Mouse (Mus musculus): ENCODE measurements around the gene Smim1.

Smim1 gene

GRCm38 (mm10) chr4:154019571-154019970, 6.5 kb downstream of the Smim1 start:
- DNase-seq = peak in 1 of 2 experiments; percentile 59

- peak in 1 of 2 experiments; percentile 43 for DNase-seq
Observed at GRCm38 (mm10) chr4:154015476-154015875, 10.6 kb downstream of the Smim1 start.

DNA sequence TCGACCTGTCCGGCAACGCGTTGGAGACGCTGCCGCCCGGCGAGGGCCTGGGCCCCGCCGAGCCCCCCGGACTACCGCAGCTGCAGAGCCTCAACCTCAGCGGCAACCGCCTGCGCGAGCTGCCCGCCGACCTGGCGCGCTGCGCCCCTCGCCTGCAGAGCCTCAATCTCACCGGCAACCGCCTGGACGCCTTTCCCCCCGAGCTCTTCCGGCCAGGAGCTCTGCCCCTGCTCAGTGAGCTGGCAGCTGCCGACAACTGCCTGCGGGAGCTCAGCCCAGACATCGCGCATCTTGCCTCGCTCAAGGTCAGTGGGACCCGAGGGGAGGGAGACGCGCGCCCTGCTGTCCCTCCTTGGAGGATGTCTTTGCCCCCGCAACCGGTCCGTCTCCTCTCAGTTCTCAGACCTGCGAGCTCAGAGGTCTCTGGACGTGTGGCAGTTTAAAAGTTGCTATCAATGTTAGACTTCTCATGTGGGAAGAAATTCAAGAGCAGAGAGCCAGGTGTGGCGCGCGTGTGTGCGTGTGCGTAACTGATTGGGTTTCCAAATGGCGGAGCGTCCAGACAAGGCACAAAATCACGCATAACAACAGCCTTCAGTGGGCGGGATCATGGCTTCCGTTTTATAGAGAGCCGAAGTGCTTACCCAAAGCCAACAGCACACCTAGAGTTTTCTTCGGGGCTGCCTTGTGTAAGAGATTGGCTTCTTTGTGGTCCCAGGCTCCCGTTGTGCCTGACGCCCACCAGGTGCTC, 13.7 kb downstream of the Smim1 start:
- no peak for DNase-seq

DNA sequence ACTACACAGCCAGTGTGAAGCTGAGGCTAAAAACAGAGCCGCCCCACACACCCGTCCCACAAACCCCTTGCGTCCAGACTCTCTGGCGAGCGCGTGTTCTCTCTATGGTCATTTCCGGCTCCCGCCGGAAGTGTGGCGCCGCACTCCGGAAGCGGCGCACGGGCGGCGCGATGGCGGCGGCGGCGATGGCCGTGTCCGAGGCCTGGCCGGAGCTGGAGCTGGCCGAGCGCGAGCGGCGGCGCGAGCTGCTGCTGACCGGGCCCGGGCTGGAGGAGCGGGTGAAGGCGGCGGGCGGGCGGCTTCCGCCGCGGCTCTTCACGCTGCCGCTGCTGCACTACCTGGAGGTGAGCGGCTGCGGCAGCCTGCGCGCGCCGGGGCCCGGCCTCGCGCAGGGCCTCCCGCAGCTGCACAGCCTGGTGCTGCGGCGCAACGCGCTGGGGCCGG, 14.4 kb downstream of the Smim1 start, which contains the start of gene Lrrc47:
Gene Lrrc47 (plus strand): TSS at position 86 of the 444 bp plus-strand sequence.
- peak; percentile 88 to 92 for DNase-seq

DNA sequence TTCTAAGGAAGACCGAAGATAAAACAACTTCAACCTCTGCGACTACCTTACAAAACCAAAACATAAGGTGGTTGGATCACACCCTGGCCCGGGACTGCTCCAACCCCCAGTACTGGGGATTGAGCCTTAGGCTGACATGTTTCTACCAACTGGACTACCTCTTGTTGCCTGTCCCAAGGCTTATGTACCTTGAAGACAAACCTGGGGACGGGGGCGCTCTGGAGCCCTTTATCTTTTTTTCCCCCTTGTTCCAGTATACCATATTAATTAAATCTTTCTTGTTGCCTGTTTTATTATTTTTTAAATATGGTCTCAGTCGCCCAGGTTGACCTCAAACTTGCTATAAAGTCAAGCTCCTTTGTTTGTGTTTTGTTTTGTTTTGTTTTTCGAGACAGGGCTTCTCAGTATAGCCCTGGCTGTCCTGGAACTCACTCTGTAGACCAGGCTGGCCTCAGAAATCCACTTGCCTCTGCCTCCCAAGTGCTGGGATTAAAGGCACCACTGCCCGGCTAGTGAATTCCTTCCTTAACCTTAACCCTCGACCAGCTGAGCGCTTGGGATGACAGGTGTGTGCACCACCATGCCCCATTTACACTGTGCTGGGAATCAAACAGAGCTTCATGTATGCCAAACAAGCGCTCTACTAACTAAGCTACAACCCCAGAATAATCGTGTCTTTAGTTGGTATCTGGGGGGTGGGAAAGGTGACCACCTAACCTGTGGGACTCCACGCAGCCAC, 15.0 kb downstream of the Smim1 start:
- DNase-seq = no peak

- no peak for DNase-seq
Observed at GRCm38 (mm10) chr4:154007759-154008158, 18.3 kb downstream of the Smim1 start.

DNA sequence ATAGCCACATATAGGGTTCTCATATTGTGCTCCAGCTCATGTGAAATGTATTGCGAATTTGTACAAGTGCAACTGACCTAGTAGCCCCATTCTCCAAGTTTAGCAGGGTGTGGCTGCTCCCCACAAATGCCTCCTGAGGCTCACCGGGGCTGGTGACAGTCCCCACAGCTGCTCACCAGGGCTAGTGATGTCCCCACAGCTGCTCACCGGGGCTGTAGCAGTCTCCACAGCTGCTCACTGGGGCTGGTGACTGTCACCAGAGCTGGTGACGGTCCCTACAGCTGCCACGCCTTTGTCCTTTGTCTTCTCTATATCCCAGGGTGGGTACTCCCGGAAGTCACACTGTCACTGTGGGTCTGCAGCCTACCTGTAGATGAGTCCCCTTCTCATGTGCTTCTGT, 19.8 kb downstream of the Smim1 start:
- DNase-seq = no peak

DNA sequence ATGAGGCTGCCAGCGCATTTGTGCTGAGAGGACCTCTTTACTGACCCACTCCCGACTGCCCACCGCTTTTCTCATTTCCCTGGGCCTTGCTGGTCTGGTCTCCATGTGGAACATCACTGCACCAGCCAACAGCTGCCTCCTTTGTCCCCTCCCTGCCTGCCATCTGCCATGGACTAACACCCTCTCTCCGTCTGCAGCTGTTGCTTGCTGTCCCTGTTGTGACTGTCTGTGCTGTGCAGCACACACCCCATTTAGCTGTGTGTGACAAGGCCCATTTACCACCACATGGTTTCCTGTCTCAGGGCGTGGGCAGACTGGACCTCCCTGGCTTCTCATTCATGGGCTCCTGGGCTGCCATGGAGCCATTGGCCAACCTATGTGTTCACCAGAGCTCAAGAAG, 20.5 kb downstream of the Smim1 start:
- DNase-seq = no peak

- no peak for DNase-seq
Observed at GRCm38 (mm10) chr4:153993505-153993904, 32.5 kb downstream of the Smim1 start.

DNA sequence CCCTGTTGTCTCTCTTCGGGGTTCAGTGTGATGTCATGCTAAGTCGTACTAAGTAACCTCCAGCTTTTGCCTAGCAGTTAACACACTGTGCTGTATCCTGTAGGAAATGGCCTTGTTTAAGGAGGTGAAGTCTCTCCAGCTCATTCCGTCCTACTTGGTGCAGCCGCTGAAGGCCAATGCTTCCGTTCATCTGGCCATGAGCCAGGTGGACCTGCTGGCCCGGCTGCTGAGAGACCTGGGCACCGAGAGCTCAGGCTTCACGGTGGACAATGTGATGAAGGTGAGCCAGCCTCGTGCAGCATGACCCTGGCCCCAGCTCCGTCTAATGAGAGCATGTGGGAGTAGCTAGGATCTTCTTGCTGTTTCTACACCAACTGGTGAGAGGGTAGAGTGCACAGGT, 33.3 kb downstream of the Smim1 start:
- DNase-seq = peak; percentile 22 to 56

GRCm38 (mm10) chr4:153980470-153980869, 45.6 kb downstream of the Smim1 start:
- no peak for DNase-seq

- DNase-seq = no peak
Observed at GRCm38 (mm10) chr4:153979243-153979642, 46.8 kb downstream of the Smim1 start.

- DNase-seq = no peak
Observed at GRCm38 (mm10) chr4:153975768-153976167, 50.3 kb downstream of the Smim1 start.

- no peak for DNase-seq
Observed at GRCm38 (mm10) chr4:153975292-153975662, 50.8 kb downstream of the Smim1 start.

GRCm38 (mm10) chr4:153974431-153975291, 51.4 kb downstream of the Smim1 start, which contains the start of the genes Dffb and Cep104:
TSS of gene Dffb (minus strand) at chr4:153975126.
TSS of gene Cep104 (plus strand) at chr4:153975194.
- DNase-seq = peak; percentile 96 to 97
